Mouse (Mus musculus) ES-Bruce4 (cell line): ENCODE measurements around the gene Akap2.

ENCODE experiments used
- CTCF ChIP-seq: IDR thresholded peaks from one replicate; pipeline ENCODE4 v1.8.1; 2011; ENCODE audit warnings: low read depth, low read length
- EP300 ChIP-seq: IDR thresholded peaks from 2 replicates; pipeline ENCODE4 v1.6.1; 2011; ENCODE audit warnings: low read depth, low read length; ENCODE audit not compliant: insufficient read depth
- POLR2A ChIP-seq: IDR thresholded peaks from one replicate; pipeline ENCODE4 v1.8.1; 2011; ENCODE audit warnings: low read length; ENCODE audit not compliant: insufficient read depth

- no peak for TF ChIP-seq EP300
- TF ChIP-seq CTCF = no peak
- no peak for TF ChIP-seq POLR2A
Measured at GRCm38 (mm10) chr4:57889773-57890172, 172.3 kb downstream of the Akap2 start.
